Mouse (Mus musculus) thymus, adult 2 months (tissue): Measurements from ENCODE around the gene 4930442H23Rik. TPM values are rescaled to one million over a fixed set of nuclear protein-coding genes. Genes with fewer than 3 reads are reported as not detected.
"Not testable (repeated sequence)": the region's sequence is repeated elsewhere in the genome, so short reads cannot be mapped to it uniquely, and the experiment has no call there.

Experiments used
- DNase-seq: peaks from one replicate; pipeline ENCODE4 v3.0.0; 2021
- H3K27ac ChIP-seq: fragments of 200-500 bp; 2 replicates; pipeline ENCODE4 v1.5.1; 2012; ENCODE audit warnings: low read length, control low read depth; ENCODE audit not compliant: control insufficient read depth, insufficient read depth
- H3K27me3 ChIP-seq: fragments of 200-500 bp; 2 replicates; pipeline ENCODE4 v1.6.1; 2012; ENCODE audit warnings: mild to moderate bottlenecking, low read length, moderate library complexity, mixed read lengths; ENCODE audit not compliant: control insufficient read depth, insufficient read depth
- H3K36me3 ChIP-seq: fragments of 200-500 bp; 2 replicates; pipeline ENCODE4 v1.6.1; 2012; ENCODE audit warnings: mild to moderate bottlenecking, low read length, moderate library complexity; ENCODE audit not compliant: control insufficient read depth, insufficient read depth
- H3K4me1 ChIP-seq: fragments of 200-500 bp; replicated peaks from 2 replicates; pipeline ENCODE4 v1.6.1; 2012; ENCODE audit warnings: low read length; ENCODE audit not compliant: control insufficient read depth, insufficient read depth
- H3K4me3 ChIP-seq: fragments of 200-500 bp; 2 replicates; pipeline ENCODE4 v1.5.1; 2012; ENCODE audit warnings: mild to moderate bottlenecking, low read length, control low read depth, moderate library complexity; ENCODE audit not compliant: control insufficient read depth, insufficient read depth
- CTCF ChIP-seq: fragments of 200-500 bp; IDR thresholded peaks from 2 replicates; pipeline ENCODE4 v1.5.1; 2012; ENCODE audit warnings: mild to moderate bottlenecking, control low read depth, low read length, moderate library complexity, borderline replicate concordance; ENCODE audit not compliant: control insufficient read depth, poor library complexity, insufficient read depth; ENCODE audit errors: extremely low read depth
- POLR2A ChIP-seq: fragments of 200-500 bp; IDR thresholded peaks from 2 replicates; pipeline ENCODE4 v1.6.1; 2012; ENCODE audit warnings: mild to moderate bottlenecking, low read length, control low read depth, moderate library complexity; ENCODE audit not compliant: control insufficient read depth, poor library complexity, insufficient read depth; ENCODE audit errors: extremely low read depth
- WGBS: fragments of 180-500 bp; shearing (Covaris S2); methylation state at CpG from one replicate; pipeline ENCODE4 v1.1.7; 2018; 5-methylcytosine and 5-hydroxymethylcytosine counted together
- polyA plus RNA-seq: library from polyadenylated mRNA; depleted of rRNA; stranded (reverse); fragments of >200 nt; gene quantifications from 2 replicates; pipeline ENCODE4 v1.2.3, GENCODE M21; 2012

Gene 4930442H23Rik
- polyA plus RNA-seq, 1 experiment = not detected

DNA sequence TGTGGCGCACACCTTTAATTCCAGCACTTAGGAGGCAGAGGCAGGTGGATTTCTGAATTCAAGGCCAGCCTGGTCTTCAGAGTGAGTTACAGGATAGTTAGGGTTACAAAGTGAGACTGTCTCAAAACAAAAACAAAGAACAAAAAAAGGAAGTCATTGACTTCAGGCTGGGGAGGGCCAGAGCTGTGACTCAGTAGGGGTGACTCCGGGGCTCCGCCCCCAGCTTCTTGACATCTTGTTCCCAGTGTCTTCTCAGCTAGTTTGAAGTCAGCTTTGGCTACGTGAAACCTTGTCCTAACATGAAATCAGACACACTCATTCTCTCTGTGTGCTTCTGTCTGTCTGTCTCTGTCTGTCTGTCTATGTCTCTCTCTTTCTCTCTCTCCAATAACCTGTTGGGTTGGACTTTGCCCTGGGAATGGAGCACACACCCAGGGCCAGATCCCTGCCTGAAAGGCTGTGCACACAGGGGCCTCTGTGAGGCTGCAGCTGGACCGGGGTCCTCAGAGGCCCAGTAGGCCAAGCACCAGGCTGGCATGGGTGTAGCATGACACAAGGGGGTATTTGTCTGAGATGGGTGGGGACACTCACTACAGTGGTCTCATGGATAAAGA, 37.9 kb upstream of the 4930442H23Rik start:
- TF ChIP-seq POLR2A (no peak), CTCF (no peak)
- no peaks in the 10 kb centered on the region for H3K27me3 ChIP-seq
- no peak overlapping the region for H3K4me3 ChIP-seq
- DNase-seq = no peak
- 65% methylated on average over 5 of the region's 5 CpGs for WGBS
- peaks cover 3% of the 10 kb centered on the region; the same call in 1 of the 2 replicates for H3K4me1 ChIP-seq
- no peak overlapping the region for H3K27ac ChIP-seq
- no peaks in the 10 kb centered on the region for H3K36me3 ChIP-seq

DNA sequence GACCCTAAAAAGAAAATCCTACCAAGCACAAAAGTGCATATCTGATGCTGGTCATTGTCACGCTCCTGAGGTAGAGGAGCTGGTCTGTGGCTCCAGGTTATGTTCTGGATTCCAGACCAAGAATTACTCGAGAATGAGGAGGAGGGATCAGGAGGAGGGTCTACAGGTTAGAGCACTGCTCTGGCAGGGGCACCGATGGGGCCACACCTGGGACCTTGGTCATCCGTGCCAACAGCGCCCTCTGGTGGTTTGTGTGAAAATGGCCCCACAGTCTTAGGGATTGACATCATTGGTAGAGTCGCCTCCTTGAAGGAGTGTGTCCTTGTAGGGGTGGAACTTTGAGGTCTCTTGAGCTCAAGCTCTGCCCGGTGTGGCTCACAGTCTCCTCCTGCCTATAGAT, 34.3 kb upstream of the 4930442H23Rik start:
- no peaks in the 10 kb centered on the region for H3K27me3 ChIP-seq
- H3K4me3 ChIP-seq = no peak overlapping the region
- peak; percentile 92 for TF ChIP-seq CTCF
- no peak for TF ChIP-seq POLR2A
- H3K36me3 ChIP-seq = no peaks in the 10 kb centered on the region
- H3K4me1 ChIP-seq = peaks cover 3% of the 10 kb centered on the region; the same call in 1 of the 2 replicates
- peak; percentile 76 for DNase-seq
- 16% methylated on average over 7 of the region's 7 CpGs for WGBS
- H3K27ac ChIP-seq = no peak overlapping the region

DNA sequence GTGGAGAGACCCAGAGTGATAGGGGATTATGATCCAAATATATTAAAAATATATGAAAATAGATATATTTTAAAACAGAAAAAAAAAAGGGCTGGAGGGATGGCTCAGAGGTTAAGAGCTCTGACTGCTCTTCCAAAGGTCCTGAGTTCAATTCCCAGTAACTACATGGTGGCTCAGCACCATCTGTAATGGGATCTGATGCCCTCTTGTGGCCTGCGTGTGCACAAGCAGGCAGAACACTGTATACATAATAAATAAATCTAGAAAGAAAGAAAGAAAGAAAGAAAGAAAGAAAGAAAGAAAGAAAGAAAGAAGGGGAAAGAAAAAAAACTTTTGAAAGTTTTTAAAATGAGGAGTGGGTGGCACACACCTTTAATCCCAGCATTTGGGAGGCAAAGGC, 33.6 kb upstream of the 4930442H23Rik start:
- not testable (repeated sequence) for H3K27ac ChIP-seq, H3K27me3 ChIP-seq, H3K36me3 ChIP-seq, H3K4me3 ChIP-seq, H3K4me1 ChIP-seq
- peak; percentile 46 for DNase-seq
- WGBS = 16% methylated on average over 1 of the region's 1 CpGs

DNA sequence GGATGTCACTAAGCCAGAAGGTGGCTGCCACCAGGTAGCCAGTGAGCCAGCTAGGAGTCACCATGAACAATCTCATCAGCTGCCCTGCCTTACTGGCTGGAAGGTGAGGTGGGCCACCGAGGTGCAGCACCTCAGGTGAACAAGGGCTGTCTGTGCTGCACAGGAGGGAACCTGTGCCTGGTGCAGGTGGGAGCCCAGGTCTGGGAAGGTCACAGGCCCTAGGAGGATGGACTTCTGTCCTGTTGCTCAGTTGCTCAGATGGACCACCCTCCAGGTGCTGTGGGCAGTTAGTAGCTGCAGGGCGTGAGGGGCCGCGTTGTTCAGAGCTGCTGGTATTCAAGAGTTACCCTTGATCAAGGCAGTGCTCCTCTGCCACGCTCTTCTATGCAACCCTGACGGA, 33.2 kb upstream of the 4930442H23Rik start:
- peaks cover 3% of the 10 kb centered on the region; the same call in 1 of the 2 replicates for H3K4me1 ChIP-seq
- no peak for DNase-seq
- H3K27me3 ChIP-seq = no peaks in the 10 kb centered on the region
- H3K36me3 ChIP-seq = no peaks in the 10 kb centered on the region
- H3K4me3 ChIP-seq = no peak overlapping the region
- 84% methylated on average over 6 of the region's 6 CpGs for WGBS
- TF ChIP-seq CTCF (no peak), POLR2A (no peak)
- no peak overlapping the region for H3K27ac ChIP-seq

DNA sequence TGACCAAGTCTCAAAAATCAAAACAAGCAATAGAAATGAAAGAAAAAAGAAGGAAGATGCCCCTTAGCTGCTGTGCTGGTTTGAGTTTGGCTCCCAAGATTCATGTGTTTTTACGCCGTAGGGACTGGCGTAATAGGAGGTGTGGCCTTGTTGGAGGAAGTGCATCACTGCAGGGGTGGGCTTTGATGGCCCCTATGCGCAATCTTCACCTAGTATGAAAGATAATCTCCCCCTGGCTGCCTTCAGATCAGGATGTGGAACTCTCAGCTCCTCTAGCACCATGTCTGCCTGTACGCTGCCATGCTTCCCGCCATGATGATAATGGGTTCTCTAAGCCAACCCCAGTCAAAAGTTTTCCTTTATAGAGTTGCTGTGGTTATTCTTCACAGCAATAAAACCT, 32.6 kb upstream of the 4930442H23Rik start:
- no peaks in the 10 kb centered on the region for H3K27me3 ChIP-seq
- DNase-seq = no peak
- 86% methylated on average over 6 of the region's 6 CpGs for WGBS
- H3K4me3 ChIP-seq = no peak overlapping the region
- H3K4me1 ChIP-seq = no peaks in the 10 kb centered on the region
- no peaks in the 10 kb centered on the region for H3K36me3 ChIP-seq
- TF ChIP-seq POLR2A (no peak), CTCF (no peak)
- no peak overlapping the region for H3K27ac ChIP-seq

DNA sequence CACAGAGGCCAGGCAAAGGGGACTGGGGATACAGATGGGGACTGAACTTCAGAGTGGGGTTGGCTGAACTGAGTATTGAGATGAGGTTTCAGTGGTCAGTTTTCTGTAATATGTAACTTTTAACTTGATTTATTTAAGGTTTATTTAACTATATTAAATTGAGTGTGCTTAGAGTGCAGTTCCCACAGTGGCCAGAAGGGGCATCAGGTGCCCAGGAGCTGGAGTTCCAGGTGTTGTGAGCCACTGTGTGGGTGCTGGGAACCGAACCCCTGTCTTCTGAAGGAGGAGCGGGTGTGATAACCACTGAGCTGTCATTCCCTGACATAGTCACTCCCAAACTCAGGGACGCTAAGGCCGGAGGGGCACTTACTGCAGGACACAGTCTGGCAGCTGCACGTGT, 26.5 kb upstream of the 4930442H23Rik start:
- no peak for DNase-seq
- no peak overlapping the region for H3K27ac ChIP-seq
- H3K4me1 ChIP-seq = no peaks in the 10 kb centered on the region
- no peaks in the 10 kb centered on the region for H3K27me3 ChIP-seq
- H3K4me3 ChIP-seq = no peak overlapping the region
- WGBS = 97% methylated on average over 5 of the region's 5 CpGs
- no peak for TF ChIP-seq CTCF
- TF ChIP-seq POLR2A = no peak
- no peaks in the 10 kb centered on the region for H3K36me3 ChIP-seq

DNA sequence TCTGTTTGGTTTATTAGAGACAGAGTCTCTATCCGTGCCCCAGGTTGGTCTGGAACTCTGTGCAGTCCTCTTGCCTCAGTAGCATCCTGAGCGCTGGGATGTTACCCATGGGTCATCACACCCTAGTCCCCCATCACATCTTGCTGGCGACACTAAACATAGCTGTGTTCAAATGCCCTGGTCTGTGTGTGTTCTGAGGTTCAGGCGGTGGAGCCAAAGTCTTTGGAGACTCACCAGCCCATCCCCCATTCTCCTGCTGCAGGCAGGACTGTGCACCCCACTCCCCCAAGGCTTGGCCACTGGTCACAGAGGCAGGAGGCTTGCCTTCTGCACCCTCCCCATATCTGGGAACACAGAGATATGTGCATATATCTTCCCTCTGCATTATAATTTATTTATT, 20.5 kb upstream of the 4930442H23Rik start:
- Histone ChIP-seq H3K27ac (no peak overlapping the region), H3K4me3 (no peak overlapping the region), H3K4me1 (no peaks in the 10 kb centered on the region), H3K27me3 (no peaks in the 10 kb centered on the region), H3K36me3 (no peaks in the 10 kb centered on the region)
- 89% methylated on average over 4 of the region's 4 CpGs for WGBS
- DNase-seq = no peak
- no peak for TF ChIP-seq CTCF
- TF ChIP-seq POLR2A = no peak
